Mouse (Mus musculus) urinary bladder, postnatal 10 days (tissue): ENCODE measurements around the gene Tmem262.

Experiments used
- DNase-seq: peaks from one replicate; pipeline ENCODE4 v3.0.0; 2022; ENCODE audit warnings: low spot score

The Tmem262 gene

DNA sequence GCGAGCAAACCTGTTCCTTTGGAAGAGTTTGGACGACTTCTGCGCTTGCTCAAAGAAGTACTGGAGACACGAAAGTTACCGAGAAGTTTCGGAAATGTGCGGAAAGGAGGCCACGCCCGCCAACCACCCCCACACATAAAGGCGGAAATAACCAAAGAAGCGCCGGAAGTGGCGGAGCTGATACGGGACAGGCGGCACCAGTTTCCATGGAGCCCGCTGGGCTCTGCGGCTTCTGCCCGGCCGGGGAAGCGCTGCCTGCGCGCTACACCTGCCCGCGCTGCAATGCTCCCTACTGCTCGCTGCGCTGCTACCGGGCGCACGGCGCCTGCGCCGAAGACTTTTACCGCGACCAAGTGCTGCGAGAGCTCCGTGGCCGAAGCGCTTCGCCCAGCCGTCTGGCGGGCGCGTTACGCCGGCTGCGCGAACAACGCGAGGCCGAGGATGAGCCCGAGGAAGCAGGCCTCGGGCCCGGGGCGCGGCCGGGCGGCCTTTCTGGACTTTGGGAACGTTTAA is 18.8 kb upstream of the Tmem262 start, which contains the start of gene Znhit2:
Znhit2 (plus strand) TSS at position 172 of the 513 bp plus-strand sequence.
- DNase-seq, result peak; percentile 62

DNA sequence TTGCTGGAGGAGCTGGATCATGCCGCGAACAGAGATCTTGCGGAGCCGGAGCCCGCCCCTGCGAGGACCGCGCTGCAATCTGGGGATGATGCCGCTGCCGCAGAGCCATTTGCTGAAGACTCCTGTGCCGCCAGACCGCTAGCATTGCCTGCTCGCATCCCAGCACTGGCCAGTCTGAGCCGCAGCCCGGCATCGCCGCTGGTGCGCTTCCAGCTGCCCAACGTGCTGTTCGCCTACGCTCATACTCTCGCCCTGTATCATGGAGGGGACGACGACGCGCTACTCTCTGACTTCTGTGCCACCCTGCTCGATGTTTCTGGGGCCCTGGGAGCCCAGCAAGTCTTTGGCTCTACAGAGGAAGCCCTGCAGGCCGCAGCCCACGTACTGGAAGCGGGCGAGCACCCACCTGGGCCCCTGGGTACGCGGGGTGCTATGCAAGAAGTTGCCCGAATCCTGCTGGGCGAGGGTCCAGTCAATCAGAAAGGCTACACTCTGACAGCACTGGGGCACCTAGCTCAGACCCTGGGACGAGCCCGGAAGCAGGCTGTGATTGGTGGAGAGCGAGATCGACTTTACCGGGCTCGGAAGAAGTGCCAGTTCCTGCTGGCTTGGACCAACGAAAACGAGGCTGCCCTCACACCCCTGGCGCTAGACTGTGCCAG is 18.1 kb upstream of the Tmem262 start:
- no peak for DNase-seq

DNA sequence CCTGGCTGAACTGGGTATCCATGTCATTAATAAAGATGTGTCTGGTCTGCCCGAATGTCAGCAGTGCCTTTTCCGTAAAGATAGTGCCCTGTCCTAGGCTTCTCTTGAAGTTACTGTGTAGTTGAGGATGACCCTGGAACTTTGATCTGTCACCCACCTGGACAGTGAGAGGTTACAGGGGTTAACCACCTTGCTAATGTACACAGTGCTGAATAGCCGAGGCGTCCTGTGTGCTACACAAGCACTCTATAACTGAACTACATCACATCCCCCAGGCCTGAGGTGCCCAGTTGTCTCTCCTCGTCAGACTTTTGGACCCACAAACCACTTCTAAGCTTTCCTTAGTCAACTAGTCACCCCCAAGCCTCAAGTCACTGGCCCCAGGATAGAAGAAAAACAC is 17.4 kb upstream of the Tmem262 start:
- no peak for DNase-seq

DNA sequence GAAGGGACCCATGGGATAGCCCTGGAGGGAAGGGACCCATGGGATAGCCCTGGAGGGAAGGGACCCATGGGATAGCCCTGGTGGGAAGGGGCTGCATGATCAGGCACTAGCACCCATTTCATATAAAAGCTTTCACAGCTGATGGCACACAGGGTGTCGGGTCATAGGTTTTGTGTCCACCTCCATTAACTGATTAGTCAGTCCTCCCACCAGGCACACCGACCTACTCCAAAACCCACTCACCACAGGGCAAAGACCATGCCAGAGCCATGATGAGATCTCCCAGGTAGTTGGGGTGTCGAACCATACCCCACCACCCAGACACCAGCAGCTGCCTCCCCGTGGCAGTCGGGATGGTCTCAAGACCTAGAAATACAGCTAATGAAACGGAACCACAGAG is 16.8 kb upstream of the Tmem262 start:
- no peak for DNase-seq

DNA sequence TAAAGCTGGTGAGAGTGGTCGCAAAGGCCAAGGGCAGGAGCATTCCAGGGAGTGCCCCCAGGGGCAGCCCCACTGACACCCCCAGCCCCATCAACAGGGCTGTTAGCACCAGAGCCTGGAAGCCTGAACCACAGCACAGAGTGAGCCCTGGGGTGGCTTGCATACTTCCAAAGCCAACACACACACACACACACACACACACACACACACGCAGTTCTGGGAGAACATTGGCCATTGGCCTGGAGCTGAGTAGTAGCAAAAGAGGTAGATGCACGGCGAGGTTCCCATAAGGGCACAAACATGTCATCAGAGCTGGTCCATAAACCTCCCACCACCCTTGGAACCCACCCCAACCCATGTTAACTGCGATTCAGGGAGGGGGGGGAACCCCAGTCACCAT is 13.3 kb upstream of the Tmem262 start:
- DNase-seq, result no peak

DNA sequence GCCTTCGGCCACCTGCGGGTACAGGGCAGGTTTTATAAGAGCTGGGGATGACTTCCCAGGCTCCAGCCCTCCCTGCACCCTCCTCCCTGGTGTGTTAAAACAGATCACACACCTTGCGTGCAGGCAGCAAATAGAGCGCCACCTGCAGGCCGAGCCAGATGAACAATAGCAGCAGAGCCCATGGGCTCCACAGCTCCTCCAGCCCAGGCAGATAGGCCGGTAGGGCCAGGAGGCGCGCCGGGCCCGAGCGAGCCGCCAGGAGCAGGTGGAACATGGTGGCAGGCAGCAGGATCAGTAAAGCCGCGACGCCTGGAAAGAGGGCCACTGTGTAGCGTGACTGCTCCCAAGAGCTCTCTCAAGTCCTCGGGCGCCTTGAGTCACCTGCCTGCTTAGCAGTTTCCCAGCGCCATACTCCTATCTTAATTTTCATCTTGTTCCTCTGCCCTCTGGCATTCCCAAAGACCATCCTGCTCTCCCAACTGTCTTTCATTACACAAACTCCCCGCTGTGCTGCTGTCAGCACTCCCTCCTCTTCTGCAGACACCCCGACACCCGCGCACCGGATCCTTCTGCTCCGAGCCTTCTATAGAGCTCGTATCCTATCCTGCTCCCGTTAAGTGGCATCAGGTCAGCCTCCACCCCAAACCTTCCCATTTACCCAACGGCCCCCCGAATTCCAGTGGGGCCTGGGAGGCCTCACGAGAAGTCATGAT is 12.7 kb upstream of the Tmem262 start:
- DNase-seq, result no peak

DNA sequence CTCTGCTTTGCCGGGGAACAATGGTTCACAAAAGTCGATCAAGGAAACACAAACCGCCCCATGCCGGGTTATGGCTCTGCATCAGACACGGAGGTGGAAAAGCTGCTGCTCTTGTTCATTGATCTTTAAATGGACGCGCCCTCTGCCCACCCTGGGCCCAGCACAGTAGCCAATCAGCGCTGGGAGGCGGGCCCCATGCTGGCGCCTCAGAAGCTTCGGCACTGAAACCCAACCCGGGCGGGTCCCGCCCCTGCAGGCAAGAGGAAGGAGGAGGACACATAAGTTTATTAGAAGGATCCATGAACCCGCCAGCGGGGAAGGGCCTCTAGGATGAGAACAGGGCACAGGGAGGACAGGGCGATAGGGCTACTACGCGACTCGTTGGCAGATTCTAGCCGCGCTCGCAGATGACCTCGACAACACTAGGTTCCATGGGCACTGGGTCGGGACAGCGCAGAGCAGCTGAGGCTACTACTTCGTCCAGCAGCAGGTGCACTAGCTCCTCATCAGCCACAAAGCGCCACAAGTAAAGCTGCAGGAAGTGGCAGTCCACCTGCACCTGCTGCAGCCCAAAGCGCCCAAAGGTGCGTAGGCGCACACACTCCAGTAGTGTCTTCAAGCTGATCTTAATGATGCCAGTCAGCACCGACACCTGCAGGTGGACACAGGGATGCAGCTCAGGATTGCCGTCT is 12.0 kb upstream of the Tmem262 start, which contains the start of gene Tm7sf2:
Tm7sf2 (minus strand) TSS at position 650 of the 692 bp plus-strand sequence.
- DNase-seq, result peak; percentile 64

DNA sequence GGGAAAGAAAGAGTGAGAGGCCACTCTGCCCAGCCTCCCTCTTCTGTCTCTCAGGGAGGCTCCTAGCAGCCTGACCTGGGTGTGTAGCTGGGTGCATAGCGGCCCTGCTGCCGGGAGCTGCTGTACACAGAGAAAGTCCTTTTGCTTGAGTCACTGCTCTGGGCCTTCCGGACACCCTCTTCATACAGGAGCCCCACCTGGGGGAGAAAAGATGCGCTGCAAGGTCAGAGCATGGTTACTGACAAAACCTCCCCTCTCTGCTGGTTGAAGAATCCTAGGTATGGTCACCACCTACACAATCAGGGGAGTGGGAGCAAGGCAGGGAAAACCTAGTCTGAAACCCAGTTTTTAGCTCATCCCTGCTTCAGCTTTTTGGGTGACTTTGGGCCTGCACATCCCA is 10.9 kb upstream of the Tmem262 start:
- DNase-seq, result no peak

DNA sequence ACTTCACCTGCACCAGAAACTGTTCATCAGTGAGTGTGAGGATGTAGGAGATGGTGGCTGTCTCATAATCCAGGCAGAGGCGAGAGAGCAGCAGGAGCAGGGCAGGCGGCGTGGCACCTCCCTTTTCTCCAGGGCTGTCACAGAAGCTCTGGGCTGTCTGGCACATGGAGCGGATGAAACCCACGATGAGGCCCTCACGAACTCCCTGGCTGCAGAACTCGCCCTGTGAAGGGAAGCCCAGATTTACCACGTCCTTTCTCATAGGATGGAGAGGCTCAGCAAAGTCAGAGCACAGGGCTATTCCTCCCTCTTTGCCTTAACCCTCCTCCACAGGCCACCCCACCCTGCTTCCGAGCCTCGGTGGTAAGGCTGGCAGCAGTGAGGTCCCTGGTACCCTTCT is 10.0 kb upstream of the Tmem262 start:
- no peak for DNase-seq

DNA sequence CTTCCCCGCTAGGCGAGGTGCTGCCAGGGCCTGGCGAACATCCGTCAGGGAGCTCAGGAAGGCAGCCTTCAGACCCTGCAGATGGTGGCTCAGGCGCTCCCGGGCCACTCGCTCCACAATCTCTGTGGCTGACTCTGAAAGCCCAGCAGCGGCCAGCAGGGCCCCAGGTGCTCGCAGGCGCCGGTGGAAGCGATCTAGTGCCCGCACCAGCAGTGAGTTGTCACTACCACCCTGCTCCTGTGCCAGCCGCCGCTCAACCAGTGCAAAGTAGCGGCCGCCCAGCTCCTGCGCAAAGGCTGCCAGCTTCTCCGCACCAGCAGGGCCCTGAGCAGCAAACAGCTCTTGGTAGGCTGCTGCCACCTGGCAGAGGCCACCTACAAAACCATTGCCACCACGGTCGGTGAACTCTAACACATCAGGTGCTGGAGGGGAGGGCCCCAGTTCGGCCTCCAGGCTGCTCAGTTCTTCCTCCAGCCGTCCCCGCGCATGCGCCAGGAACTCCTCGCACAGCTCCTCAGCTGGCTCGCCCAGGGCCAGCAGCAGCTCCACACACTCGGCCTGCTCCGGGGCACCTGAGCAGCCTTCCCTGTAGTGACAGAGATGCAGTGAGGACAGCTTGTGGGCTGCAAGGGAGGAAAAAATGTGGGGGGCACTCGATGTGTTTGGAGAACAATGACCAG is 9.1 kb upstream of the Tmem262 start:
- no peak for DNase-seq

DNA sequence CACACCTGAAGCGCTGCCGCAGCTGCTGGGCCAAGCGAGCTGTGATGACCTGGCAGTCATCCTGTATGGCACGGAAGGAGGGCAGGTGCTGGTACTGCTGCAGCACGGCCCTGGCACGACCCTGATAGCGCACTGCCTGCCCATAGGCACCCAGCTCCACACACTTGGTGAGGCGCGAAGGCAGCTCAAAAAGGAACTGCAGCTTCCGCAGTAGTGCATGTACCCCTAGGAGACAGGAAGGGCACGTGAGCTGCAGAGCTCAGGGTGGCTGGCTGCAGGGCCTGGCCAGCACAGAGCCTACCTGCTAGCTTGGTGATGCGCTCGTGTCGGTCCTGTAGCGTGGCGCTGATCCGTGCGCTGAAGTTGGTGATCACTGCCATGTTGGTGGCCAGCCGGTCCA is 8.6 kb upstream of the Tmem262 start:
- no peak for DNase-seq

DNA sequence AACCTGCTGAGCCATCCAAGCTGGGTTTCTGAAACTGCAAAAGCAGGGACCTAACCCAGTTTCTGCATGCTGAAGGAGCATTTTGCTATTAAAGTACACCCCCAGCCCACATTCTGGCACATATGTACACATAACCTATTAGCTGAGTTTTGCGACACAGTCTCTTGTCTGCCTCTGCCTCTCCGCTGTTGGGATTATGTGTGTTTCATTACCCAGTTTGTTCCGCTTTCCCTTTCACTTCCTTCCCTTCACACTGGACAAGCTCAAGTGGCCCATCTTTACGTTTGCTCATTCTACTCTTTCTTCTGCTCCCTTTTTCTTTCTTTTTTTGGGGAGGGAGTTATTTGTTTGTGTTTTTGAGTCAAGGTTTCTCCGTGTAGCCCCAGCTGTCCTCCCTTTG is 5.9 kb upstream of the Tmem262 start:
- no peak for DNase-seq

DNA sequence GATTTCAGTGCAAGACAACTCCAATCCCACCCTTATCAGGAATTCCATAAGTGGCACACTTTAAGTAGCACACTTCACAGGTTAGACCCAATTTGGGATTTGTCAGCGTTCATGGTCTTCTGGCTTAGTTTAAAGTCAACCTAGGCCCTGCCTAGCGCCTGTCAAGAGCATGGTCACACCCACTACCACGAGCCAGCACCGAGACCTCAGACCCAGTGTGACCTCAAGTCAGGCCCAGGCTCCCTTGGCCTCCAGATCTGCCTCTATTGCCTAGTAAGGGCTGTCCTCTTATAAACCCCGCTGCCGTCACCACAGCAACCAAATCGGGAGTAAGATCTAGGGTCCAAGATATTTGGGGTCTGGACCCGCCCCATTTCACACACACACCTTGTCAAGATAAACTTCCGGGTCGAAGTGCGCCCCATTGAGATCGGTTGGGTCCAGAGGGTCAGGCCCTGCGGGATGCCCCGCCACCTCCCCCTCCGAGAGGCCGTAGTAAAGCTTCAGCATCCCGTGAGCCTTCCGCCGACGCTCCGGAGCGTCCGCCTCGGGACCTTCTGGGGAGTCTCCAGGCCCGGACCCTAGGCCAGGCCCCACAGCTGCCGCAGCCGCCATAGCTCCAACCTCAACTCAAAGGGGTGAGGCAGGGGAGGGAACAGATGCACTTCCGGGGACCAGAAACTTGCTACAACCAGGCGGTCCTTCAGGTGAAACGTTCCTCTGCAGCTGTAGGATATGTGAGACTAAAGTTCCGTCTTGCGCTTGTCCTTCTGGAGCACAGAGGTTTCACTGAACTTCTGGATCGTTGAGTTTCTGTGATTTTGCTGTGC is 3.1 kb upstream of the Tmem262 start, which contains the start of gene Vps51:
Vps51 (minus strand) TSS at position 668 of the 830 bp plus-strand sequence.
- peak; percentile 38 for DNase-seq

DNA sequence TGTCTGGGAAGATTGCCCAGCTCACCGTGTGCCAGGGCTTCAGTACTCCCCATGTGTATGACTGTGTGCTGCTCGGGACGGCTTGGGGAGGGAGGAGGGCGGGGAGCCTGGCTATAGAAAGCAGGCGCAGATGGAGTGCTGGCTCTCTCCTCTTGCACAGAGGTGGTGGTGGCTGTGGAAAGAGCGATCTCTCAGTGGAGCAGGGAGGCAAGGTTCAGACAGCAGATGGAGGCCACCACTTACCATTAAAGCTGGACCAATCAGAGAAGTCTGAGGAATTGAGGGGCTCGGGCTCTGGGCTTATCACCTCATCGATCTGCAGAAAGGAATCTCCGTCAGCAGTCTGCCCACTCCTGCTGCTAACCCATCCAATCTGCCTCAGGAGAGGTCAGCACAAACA is 2.3 kb downstream of the Tmem262 start, which contains the start of gene Gm28374:
Gm28374 (minus strand) TSS at position 101 of the 400 bp plus-strand sequence.
- no peak for DNase-seq

DNA sequence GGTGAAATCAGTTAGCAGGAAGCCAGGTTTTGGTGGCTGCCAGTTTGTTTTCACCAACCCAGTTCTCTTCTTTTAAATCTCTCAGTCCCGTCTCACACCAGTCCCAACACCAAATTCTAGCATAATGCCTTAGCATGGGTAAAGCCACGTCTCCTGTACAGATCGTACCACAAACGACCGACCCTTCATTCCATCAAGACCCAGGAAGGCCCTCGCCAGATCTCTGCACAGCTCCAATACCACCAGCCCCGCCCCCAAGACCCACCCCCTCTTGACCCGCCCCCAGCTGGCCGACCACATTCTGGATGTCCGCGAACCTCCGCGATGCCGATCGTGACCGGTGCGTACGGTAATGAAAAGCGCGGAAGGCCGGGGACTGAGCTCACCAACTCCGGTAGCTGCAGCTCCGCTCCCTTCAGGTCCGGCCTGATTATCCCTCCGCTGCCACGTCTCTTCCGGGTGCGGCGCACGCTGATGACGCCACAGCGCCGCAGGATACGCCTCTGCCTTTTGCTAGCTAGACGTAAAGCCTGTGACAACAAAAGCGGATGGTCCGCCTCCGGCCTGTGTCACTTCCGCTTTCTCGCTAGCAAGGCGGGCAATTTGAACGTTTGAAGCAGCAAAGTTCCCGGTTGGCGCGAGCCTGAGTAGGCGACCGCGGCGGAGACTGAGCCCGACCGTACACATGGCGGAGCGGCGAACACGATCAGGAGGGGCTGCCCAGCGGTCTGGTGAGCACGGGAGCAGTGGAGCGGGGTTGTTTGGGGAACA is 4.8 kb downstream of the Tmem262 start, which contains the start of the genes Zfpl1 and Cdca5:
Zfpl1 (minus strand) TSS at position 479 of the 771 bp plus-strand sequence.
Cdca5 (plus strand) TSS at position 506 of the 771 bp plus-strand sequence.
- DNase-seq, result peak; percentile 83

DNA sequence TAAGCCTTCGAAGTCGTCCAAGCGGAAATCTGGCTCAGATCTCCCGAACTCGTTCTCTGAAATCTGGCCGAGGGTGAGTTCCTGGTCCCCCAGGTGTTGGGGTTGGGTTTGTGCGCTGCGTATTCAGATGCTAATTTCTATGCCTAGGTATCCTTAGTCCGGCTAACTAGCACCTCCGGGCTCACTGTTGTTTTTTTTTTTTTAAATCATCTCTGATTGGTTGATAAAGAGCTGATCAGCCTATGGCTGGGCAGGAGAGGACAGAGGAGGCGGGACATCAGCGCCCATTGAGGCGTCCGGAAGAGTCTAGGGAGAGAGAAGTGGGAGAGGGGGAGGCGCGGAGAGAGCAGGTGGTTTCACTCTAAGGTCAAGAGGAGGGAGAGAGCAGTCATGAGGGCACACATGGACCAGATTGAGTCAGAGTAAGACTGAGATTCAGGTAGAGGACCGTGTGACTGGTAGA is 5.6 kb downstream of the Tmem262 start:
- no peak for DNase-seq

DNA sequence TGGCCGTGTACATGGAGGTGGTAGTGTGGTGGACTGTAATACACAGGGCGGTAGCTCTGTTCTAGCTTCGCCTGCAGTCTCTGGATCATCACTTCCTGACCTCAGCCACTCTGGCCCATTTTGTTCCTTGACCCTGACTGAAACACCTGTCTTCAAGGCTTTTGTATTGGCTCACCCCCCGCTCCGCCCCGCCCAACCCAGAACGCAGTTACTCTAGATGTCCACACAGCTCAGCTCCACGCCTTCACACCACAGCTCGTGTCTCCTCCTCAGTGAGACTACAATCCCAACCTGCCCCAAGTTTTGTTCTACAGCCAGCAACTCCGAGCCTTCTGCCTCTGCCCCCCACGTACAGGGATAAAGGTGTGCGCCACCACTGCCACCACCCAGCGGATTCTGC is 9.0 kb downstream of the Tmem262 start:
- no peak for DNase-seq

DNA sequence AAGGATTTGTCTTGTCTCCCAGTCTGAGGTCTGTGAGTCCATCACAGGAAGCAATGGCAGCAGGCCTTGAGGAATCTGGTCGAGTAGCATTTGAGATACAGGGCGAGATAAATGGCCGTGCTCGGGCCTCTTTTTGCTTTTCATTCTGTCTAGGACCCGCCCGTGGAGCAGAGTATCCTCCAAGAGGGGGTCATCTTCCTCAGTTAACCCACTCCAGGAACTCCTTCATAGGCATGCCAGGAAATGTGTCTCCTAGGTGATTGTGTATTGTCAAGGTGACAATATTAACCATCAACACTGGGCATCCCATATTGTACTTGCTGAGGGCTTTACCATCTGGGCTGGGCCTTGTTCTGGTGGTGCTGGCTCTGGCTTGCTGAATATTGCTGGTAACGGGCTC is 14.3 kb downstream of the Tmem262 start, which contains the start of gene AC131692.1:
AC131692.1 (plus strand) TSS at position 301 of the 400 bp plus-strand sequence.
- no peak for DNase-seq

DNA sequence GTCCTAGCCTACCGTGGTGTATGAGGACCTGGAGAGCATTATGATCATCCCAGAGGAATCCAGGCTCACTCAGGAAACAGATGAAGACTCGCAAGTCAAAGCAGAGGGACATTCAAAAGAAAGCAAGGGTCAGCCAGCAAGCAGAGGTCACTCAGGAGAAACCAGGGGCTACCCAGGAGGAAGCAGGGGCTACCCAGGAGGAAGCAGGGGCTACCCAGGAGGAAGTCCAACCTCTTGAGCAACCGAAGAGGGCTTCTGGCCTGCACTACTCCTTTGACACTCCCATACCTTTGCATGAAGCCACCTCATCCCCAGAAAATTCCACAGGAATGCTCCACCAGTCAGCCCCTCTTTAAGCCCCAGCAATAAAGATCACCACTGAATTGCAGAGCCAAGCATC is 18.0 kb downstream of the Tmem262 start:
- DNase-seq, result no peak

DNA sequence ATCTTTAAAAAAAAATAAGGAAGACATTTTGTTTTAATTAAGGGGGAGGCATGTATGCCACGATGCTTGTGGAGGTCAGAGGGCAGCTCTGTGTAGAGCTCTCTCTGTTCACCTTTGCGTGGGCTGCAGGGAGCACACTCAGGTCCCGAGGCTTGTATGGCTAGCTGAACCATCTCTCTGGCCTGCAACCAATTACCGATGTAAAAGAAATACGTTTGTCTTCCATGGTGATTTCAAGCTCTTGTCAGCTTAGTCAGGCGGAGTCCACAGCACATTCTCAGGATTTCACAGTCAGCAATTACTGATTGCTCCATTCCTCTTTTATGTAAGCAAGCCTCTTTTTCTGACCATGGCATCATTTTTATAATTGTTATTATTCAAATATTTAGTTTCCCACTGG is 21.4 kb downstream of the Tmem262 start:
- DNase-seq, result no peak
